Mouse (Mus musculus): ENCODE results near the gene Arhgap17.

Arhgap17 gene

DNA sequence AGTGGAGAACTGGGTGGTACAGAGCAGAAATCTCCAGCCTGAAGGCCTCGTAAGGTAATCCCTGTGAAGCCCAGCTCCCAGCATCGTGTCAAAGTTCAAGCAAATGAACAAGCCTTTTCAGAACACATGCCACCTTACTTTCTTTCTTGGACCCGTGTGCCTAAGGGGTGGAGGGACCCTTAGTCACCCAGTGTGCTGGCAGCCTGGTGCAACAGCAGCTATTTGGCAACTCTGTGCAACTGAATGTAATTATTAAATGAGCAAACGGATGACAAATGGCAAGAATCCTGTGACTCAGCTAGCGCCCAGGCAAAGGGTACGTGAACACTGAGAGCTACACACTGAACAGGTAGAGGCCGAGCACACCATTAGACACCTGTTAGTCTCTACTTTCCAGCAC lies 75.8 kb downstream of the Arhgap17 start:
- in situ Hi-C loops (cut with MboI; ENCODE audit: unreplicated experiment in 2 of 2): loop anchor here in 1 of 2 experiments (10.0 to 25.0 kb wide), 2 partner anchors 107 to 279 kb away; no protein-coding TSS in a partner anchor

DNA sequence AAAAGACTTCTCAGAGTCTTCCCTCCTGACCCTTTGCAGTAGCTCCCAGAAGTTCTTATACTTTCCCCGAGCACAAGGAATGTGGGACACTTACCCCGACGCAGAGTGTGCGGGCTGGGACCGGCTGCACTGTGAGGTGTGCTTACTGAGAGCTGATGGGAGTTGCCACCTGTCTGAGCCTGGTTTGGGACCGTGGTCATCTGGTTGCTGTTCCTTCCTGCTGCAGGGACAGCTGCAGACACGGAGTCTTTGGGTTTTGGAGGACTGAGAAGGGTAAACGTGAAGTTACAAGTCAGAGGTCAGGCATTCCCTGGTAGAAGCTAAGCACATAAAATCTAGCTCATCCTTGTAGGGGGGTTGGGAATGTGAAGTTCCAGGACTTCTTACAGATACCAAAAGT lies 77.8 kb downstream of the Arhgap17 start:
- in situ Hi-C loops (cut with MboI; ENCODE audit: unreplicated experiment in 2 of 2): loop anchor here in 1 of 2 experiments (10.0 to 25.0 kb wide), 2 partner anchors 105 to 277 kb away; no protein-coding TSS in a partner anchor

DNA sequence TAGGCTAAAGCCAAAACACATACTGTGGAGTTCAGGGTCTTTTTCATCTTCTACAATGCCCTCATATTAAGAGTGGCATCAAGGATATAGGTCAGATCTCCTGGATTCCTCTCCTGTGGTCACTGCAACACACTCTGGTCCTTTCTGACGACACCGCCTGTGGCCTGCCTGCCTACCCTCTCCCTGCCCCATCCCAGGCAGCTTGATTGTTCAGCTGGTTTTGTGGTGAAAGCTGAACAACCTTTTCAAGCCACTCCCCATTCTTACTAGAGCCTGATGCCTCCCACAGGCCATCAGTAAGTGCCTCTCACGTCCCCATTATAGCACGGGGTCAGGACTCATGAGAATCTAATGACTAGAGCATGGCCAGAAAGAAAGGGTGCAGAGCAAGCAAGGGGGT lies 80.5 kb downstream of the Arhgap17 start:
- in situ Hi-C loops (cut with MboI; ENCODE audit: unreplicated experiment in 2 of 2): loop anchor here in 1 of 2 experiments (25.0 kb wide), 1 partner anchor 102 kb away; no protein-coding TSS in a partner anchor

DNA sequence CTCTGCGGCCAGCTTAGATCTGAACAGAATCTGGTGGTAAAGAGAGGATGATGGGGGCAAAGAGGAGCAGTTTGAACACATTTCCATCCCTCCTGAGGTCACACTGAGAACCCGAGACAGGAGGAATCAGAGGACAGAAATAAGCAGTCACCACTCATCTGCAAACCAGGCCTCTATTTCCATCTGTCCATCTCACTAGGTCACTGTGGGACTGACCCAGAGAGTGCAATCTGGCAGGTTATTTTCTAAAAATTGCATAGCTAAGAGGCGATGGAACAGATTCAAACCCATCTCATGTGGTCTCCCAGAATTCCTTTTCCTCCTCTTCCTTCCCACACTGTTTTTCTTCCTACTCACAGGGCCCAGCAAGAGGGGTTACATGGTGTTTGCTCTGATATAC lies 81.8 kb downstream of the Arhgap17 start:
- in situ Hi-C loops (cut with MboI; ENCODE audit: unreplicated experiment in 2 of 2): loop anchor here in 1 of 2 experiments (25.0 kb wide), 1 partner anchor 101 kb away; no protein-coding TSS in a partner anchor

DNA sequence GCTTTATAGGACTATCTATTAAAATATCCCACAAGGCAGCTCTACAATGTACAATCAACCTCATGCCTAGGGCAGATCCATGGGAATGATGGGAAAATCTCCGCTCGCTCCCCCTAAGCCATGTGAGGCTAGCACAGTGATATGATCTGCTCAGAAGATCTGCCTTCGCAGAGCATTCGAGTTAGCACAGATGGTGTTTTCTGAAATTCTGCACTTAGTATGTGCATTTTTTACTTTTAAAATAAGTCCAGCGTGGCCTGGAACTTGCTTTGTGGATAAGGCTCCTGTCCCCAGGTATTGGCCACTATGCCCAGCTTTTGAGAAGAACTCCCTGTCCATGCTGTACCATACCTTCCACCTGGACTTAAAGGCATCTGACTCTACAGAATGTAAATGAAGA lies 83.8 kb downstream of the Arhgap17 start:
- in situ Hi-C loops (cut with MboI; ENCODE audit: unreplicated experiment in 2 of 2): loop anchor here in 1 of 2 experiments (25.0 kb wide), 1 partner anchor 99 kb away; no protein-coding TSS in a partner anchor

DNA sequence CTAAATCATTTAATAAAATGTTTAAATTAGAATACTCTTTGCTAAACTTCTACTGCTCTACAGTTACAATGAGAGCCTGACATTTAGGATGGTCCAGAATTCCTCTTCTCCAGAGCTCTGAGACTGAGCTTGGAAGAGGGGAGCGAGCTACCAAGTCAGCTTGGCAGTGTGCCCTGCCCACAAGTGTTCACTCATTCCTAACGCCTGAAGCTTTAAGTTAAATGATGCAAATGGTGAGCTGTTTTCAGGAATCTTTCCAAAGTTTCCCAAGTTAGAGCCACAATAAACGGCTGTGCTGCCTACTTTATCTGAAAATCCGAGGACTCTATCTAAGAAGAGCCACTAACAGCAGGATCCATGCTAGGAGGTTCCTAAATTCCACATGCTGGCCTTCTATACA lies 85.9 kb downstream of the Arhgap17 start:
- in situ Hi-C loops (cut with MboI; ENCODE audit: unreplicated experiment in 2 of 2): loop anchor here in 1 of 2 experiments (25.0 kb wide), 1 partner anchor 97 kb away; no protein-coding TSS in a partner anchor

DNA sequence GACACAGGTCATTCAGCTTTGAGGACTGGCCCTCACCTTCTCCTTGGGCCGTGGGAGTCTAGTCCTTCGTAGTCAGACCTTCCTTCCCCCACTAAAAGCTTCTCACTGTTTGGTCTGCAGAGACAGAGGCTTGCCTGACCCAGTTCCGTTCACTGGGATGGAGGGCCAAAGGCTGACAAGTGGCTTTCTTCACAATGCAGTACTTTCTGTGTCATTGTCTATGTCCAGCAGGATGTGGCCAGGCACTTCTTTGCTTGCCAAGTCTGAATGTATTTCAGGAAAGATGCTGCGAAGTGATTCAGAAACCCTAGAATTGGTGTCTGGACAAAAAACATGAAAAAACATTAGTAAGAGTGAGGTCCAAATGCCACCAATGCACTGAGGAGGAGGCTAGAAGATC lies 89.9 kb downstream of the Arhgap17 start:
- in situ Hi-C loops (cut with MboI; ENCODE audit: unreplicated experiment in 2 of 2): loop anchor here in 1 of 2 experiments (25.0 kb wide), 1 partner anchor 92 kb away; no protein-coding TSS in a partner anchor

DNA sequence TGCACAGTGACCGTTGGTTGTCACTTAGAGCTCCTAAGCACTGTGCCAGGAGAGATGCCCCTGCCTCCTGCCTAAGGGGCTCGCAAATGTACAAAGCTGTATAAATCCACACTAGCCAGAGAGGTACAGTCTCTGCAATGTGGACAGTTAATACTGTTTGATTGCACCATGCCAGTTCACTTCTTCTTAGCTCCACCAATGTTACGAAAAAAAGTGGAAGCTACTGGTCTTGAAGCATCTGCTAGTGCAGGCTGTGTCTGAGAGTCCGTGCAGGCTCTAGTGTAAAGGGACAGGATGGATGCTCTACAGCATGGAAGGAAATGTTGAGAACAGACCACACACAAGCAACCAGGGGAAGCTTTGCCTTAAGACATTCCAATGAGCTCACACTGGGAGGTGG lies 93.1 kb downstream of the Arhgap17 start:
- in situ Hi-C loops (cut with MboI; ENCODE audit: unreplicated experiment in 2 of 2): loop anchor here in 1 of 2 experiments (25.0 kb wide), 1 partner anchor 89 kb away; no protein-coding TSS in a partner anchor

DNA sequence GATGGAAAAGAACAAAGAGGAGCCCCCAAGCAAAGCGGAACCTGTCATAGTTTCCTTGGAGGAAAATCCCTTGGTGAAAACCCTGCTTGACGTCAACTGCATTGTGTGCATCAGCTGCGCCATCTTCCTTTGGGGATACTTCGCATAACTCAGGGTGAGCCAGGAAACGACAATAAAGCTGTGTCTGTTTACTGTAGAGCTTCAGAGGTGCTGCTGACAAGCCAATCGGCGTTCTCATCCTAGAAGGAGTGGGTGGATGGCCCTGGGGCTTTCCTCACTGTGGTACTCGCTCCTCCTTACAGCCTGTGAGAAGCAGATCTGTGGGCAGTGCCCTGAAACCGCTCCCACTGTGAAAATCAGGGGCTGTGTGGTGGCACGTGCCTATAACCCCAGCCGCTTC lies 96.7 kb downstream of the Arhgap17 start:
- in situ Hi-C loops (cut with MboI; ENCODE audit: unreplicated experiment in 2 of 2): no loop called here

DNA sequence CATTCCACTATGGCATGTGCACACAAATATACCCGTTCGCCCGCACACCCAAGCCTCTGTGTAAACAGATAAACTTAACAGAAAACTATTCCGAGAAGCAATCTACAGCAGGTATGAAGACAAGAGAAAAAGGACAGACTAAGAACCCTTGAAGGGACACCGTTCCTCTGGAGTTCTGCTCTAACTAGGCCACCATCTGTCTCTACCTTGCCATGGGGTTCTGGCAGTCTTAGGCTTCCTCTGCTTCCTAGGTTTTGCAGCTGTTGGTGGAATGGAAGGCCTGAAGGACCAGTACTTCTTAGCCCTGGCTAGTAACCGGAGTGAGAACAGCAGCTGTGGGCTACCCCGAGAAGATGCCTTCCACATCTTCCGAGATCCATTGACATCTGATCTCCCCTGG lies 111.6 kb downstream of the Arhgap17 start:
- in situ Hi-C loops (cut with MboI; ENCODE audit: unreplicated experiment in 2 of 2): no loop called here

DNA sequence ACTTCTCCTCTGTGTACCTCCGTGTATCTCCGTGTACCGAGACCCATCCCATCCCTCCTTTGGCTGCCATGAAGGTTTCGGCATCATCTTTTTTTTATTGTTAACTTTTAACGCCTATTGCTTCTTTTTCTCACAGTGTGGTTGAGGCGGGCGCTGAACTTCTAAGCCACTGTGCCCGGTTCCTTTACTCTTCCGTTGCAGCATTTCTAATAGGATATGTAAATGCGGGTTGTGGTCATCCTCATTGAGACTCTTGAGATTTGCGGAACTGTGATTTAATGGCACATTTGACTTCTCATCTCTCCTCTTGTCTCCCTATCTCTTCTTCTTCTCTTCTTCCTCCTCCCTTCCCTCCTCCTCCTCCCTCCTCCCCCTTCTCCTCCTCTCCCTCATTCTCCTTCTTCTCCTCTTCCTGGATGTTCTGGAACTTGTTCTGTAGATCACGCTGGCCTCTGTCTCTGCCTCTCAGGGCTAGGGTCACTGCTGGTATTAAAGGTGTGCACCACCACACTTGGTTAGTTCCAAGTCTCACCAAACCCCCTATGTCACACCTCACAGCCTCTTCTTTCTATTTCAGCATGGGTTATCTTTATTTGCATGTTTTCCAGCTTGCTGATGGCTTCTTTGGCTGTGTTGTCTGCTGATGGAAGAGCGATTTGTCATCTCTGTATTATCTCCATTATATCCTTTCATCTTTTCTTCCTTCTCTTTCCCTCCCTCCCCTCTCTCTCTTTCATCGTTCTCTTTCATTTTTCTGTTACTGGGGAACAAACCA lies 115.3 kb downstream of the Arhgap17 start:
- in situ Hi-C loops (cut with MboI; ENCODE audit: unreplicated experiment in 2 of 2): no loop called here

DNA sequence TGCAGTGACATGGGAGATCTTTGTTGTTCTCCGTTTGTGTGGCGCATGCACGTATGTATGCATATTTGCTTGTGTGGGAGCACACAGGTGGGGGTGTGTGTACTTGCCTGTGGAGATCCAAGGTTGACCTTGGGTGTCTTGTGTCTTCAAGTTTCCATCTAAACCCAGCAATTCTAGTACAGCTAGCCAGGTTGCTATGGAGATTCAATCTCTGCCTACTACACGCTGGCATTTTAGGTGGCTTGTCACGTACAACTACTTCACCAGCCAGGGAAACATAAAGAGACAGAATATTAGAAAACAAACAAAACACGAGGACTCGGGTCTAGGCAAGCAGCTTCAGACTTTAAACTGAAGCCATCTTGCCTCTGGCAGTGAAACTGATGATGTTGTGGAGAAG lies 116.3 kb downstream of the Arhgap17 start:
- in situ Hi-C loops (cut with MboI; ENCODE audit: unreplicated experiment in 2 of 2): no loop called here

DNA sequence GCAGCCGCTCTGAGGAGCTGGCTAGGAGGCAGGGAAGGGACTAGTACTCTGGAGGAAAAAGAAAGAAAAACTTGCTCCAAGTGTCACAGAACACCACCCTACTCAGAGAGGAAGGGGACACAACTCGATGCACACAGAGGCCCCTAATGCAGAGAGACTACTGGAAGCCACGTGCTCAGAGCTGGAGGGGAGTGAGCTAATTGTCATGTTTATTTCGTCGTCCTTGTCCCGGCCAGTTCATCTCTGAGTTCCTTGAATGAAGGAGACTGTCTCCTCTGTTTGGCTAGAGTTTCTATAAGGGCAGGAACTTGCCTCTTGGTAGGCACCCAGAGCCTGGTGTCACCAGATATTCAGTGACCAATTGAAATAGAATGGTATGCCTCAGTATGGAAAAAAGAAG lies 118.4 kb downstream of the Arhgap17 start:
- in situ Hi-C loops (cut with MboI; ENCODE audit: unreplicated experiment in 2 of 2): no loop called here

DNA sequence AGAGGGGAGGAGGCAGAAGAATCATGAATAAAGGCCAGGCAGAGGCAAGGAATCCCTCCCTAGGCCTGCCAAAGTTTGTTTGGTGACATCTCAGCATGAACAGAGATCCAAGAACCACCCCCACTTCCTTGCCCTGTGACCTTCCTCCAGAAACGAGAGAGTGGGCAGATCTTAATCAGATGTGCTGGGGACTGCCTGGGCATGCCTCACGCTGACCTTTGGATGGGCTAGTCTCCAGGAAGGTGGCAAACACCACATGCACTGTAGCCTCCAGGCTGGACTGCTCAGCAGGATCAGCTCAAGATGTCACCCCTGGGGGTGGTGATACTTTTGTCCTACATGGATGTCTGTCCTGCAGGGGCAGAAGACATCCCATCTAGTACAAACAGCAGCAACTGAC lies 121.5 kb downstream of the Arhgap17 start:
- in situ Hi-C loops (cut with MboI; ENCODE audit: unreplicated experiment in 2 of 2): no loop called here

DNA sequence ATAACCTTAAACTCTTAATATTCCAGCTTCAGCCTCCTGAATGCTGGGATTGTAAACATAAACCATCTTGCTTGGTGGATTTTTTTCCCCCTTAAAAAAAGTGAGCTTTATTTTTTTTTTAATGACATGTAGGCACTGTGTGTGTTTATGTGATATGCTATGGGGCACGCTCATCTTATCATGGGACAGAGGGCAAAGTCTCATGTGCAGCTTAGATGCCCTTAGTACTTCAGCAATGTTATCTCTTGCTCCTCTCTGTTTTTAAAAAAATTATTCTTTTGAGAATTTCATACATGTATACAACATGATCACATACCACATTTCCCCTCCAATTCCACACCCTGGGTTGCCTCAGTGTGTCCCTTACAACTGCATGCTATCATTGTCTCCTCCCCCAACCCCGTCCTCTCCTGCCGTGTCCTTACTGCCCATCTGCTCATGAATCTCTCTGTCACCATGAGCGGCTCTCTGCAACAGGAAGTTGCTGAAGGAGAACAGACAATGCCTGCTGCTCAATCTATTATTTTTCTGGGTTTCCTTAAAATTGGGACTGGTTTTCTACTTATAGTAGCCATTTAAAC lies 123.1 kb downstream of the Arhgap17 start:
- in situ Hi-C loops (cut with MboI; ENCODE audit: unreplicated experiment in 2 of 2): no loop called here

DNA sequence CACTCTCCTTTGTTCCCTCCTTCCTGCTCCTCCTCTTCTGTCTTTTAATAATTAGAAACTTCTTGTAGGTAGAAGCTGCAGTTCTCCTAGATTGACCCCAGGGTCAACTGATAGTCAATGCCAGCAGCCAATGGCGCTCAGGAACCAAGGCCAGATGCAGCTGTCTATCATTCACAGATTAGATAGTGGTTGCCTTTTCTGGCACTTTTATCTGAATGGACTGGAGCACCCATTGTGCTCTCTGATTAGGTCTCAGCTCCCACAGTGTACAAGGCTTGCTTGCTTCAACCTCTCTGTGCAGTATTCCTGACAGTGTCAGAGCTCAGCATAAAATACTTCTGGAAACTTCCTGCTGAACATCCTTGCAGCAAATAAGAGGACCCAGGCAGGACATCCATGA lies 124.9 kb downstream of the Arhgap17 start:
- in situ Hi-C loops (cut with MboI; ENCODE audit: unreplicated experiment in 2 of 2): no loop called here

DNA sequence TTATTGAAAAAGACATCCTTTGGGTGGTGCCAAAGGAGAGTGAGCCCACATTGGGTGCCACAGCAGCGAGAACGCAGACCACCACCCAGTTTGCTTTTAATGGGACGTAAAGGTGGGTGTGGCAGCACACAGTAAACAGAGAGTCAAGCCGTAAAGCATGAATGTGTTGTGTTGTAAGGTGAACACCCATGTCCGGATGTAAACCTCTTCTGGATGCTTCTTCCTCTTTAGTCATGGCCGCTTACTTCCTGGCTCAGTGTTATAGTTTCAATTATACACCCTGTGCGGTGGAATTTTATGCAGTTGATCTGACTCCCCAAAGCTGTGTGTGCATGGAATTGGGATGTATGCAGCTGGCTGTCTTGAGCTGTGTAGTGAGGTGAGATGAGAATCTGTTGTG lies 127.5 kb downstream of the Arhgap17 start:
- in situ Hi-C loops (cut with MboI; ENCODE audit: unreplicated experiment in 2 of 2): no loop called here

DNA sequence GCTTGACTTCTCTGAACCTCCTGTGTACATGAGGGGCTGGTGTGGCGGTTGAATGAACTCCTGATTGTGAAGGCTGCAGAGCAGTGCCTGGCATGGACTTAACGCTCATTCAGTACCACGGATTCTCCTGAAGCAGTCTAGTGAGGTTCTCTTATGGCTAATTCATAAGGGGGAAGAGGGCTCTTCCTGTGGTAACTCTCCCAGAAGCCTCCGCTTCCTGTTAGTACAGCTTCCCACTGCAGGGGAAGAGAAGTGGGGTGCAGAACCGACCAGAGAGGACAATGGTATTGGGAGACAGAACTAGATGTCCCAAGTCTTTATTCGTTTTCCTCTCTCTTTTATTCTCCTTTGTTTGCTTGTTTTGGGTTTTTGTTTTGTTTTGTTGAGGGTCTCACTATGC lies 129.7 kb downstream of the Arhgap17 start:
- in situ Hi-C loops (cut with MboI; ENCODE audit: unreplicated experiment in 2 of 2): no loop called here

DNA sequence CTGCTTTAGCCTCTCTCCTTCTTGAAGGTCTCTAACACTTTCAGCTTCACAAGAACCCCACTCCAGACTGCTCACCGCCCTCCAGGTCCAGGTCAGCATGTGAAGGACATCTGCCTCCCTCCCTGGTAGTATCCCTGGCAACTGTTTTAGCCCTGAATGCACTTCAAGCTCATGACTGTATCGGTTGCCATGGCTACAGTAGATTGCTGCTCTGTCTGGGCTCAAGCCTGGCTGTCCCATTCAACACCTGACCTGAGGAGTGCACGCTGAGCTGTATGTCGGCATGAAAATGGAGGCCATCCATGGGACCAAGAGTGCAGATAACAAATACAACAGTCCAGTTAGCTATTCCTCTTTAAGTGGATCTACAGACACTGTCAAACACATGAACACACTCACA lies 131.1 kb downstream of the Arhgap17 start:
- in situ Hi-C loops (cut with MboI; ENCODE audit: unreplicated experiment in 2 of 2): no loop called here

DNA sequence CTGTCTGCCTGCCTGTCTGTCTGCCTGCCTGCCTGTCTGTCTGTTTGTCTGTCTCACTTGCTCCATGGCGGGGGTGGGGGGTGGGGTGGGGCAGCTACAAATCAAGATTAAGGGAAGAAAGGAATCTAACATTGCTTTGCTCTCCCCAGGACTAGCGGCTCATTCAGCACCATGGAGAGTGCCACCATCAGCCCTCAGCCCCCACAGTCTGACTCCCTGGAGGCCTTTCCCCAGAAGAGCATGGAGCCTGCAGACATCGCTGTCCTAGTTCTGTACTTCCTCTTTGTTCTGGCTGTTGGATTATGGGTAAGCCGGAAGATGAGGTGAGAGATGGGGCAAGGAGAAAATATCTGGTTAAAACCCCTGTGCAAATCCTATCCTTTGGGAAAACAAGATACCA lies 134.3 kb downstream of the Arhgap17 start:
- in situ Hi-C loops (cut with MboI; ENCODE audit: unreplicated experiment in 2 of 2): no loop called here

All from v-Abl transformed pro-B cells (cell line).